Mouse (Mus musculus) heart, postnatal 0 days (tissue): ENCODE results near the gene Sh3d19. TPM values are rescaled to one million over a fixed set of nuclear protein-coding genes. Genes with fewer than 3 reads are reported as not detected.
A peak's percentile ranks its signal among the peaks of the same experiment; 100 is the strongest.

ENCODE experiments used
- ATAC-seq: fragments of 200-750 bp; cut with Nextera tagmentation; 2 replicates; pipeline ENCODE4 v1.8.0; 2017; ENCODE audit warnings: low read depth, moderate number of reproducible peaks, moderate library complexity; ENCODE audit not compliant: insufficient read depth
- DNase-seq: peaks from one replicate; pipeline ENCODE4 v3.0.0-alpha.2; 2016; ENCODE audit warnings: low spot score
- H3K27ac ChIP-seq: fragments of 300-500 bp; sonication (generic); 2 replicates; pipeline ENCODE4 v1.5.1; 2014; ENCODE audit warnings: low read depth, mild to moderate bottlenecking
- H3K27me3 ChIP-seq: fragments of 300-500 bp; sonication (generic); 2 replicates; pipeline ENCODE4 v1.6.1; 2014; ENCODE audit warnings: low read length, mixed read lengths; ENCODE audit not compliant: control insufficient read depth, insufficient read depth
- H3K36me3 ChIP-seq: fragments of 300-500 bp; sonication (generic); replicated peaks from 2 replicates; pipeline ENCODE4 v1.6.1; 2014; ENCODE audit warnings: low read length, mixed read lengths; ENCODE audit not compliant: control insufficient read depth, insufficient read depth
- H3K4me1 ChIP-seq: fragments of 300-500 bp; sonication (generic); 2 replicates; pipeline ENCODE4 v1.6.1; 2014; ENCODE audit warnings: antibody characterized with exemption; ENCODE audit not compliant: control insufficient read depth, insufficient read depth
- H3K4me2 ChIP-seq: fragments of 300-500 bp; sonication (generic); 2 replicates; pipeline ENCODE4 v1.6.1; 2014; ENCODE audit warnings: low read depth, mild to moderate bottlenecking, low read length, moderate library complexity
- H3K4me3 ChIP-seq: fragments of 300-500 bp; sonication (generic); 2 replicates; pipeline ENCODE4 v1.5.1; 2014; ENCODE audit warnings: low read depth, low read length
- H3K9ac ChIP-seq: fragments of 300-500 bp; sonication (generic); replicated peaks from 2 replicates; pipeline ENCODE4 v1.6.1; 2014; ENCODE audit warnings: low read depth, low read length, mixed read lengths
- H3K9me3 ChIP-seq: fragments of 300-500 bp; sonication (generic); replicated peaks from 2 replicates; pipeline ENCODE4 v1.6.1; 2016; ENCODE audit warnings: low read length; ENCODE audit not compliant: control insufficient read depth
- CTCF ChIP-seq: IDR thresholded peaks from 2 replicates; pipeline ENCODE4 v1.5.1; 2016; ENCODE audit warnings: antibody characterized with exemption, control low read depth, low read depth
- EP300 ChIP-seq: IDR thresholded peaks from 2 replicates; pipeline ENCODE4 v1.6.1; 2016; ENCODE audit warnings: antibody characterized with exemption, low read depth
- WGBS: fragments of 180-500 bp; shearing (Covaris S2); extraction: QIAGEN DNeasy Blood & Tissue Kit; methylation state at CpG from one replicate; pipeline ENCODE4 v1.1.7; 2014; 5-methylcytosine and 5-hydroxymethylcytosine counted together
- polyA plus RNA-seq: library from polyadenylated mRNA; unstranded; fragments of >200 nt; fragmentation: Nextera tagmentation; extraction: Ambion mirVana; gene quantifications from 2 replicates; pipeline ENCODE4 v1.2.1, GENCODE M21; 2015
- total RNA-seq: library from RNA; depleted of rRNA; stranded (reverse); fragments of >200 nt; gene quantifications from 2 replicates; pipeline ENCODE4 v1.2.3, GENCODE M21; 2014; ENCODE audit warnings: low replicate concordance

The Sh3d19 gene
- total and polyA plus RNA-seq, 2 experiments from 2014 or later, result 7.4 to 52.6 TPM

DNA sequence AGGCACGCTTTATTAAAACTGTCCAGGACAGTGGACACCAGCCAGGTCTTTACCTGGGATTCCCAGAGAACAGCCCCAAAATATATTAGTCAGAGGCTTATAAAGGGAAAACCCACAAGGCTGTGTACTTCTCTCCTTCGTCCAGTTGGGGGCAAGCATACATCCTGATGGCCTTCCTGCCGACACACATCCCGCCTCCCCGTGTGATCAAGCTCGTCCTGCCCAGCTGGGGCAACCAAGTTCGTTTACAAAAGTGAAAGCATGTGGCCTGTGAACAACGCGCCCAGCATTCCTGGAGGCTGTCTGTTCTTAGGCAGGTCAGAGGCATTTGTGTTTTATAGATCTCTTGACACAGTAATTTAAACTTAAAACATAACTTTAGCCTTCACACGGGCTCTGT, 139.2 kb downstream of the Sh3d19 start:
- DNase-seq (peak; percentile 89), ATAC-seq (peak; percentile 91)
- H3K27ac ChIP-seq, result peak overlapping the region; percentile 22; the same call in 1 of the 2 replicates
- no peaks in the 10 kb centered on the region for H3K4me1 ChIP-seq
- TF ChIP-seq CTCF, result peak; percentile 56
- no peak for TF ChIP-seq EP300
- no peaks in the 10 kb centered on the region for H3K9me3 ChIP-seq
- H3K36me3 ChIP-seq, result no peaks in the 10 kb centered on the region
- H3K9ac ChIP-seq, result peak overlapping the region; percentile 34; the same call in 1 of the 2 replicates
- H3K4me3 ChIP-seq, result peak overlapping the region; percentile 23
- WGBS, result 15% methylated on average over 10 of the region's 10 CpGs
- H3K27me3 ChIP-seq, result no peaks in the 10 kb centered on the region
- H3K4me2 ChIP-seq, result peak overlapping the region; percentile 46

- Histone ChIP-seq H3K4me3 (no peak overlapping the region), H3K4me1 (no peaks in the 10 kb centered on the region), H3K36me3 (peaks cover 5% of the 10 kb centered on the region; the same call in 1 of the 2 replicates), H3K4me2 (no peak overlapping the region), H3K27me3 (no peaks in the 10 kb centered on the region), H3K27ac (no peak overlapping the region), H3K9ac (no peak overlapping the region), H3K9me3 (no peaks in the 10 kb centered on the region; the same call in 1 of the 2 replicates)
- 80% methylated on average over 7 of the region's 7 CpGs for WGBS
- ATAC-seq, result no peak
- no peak for DNase-seq
- no peak for TF ChIP-seq CTCF
Measured at GRCm38 (mm10) chr3:86112766-86113165, 141.9 kb downstream of the Sh3d19 start.

- Histone ChIP-seq H3K27me3 (no peaks in the 10 kb centered on the region), H3K27ac (peak overlapping the region; percentile 43; the same call in 1 of the 2 replicates), H3K9ac (no peak overlapping the region), H3K36me3 (peaks cover 5% of the 10 kb centered on the region; the same call in 1 of the 2 replicates), H3K4me2 (peak overlapping the region; percentile 18; the same call in 1 of the 2 replicates), H3K9me3 (no peaks in the 10 kb centered on the region; the same call in 1 of the 2 replicates), H3K4me1 (no peaks in the 10 kb centered on the region), H3K4me3 (no peak overlapping the region)
- 56% methylated on average over 12 of the region's 12 CpGs for WGBS
- ATAC-seq (peak; percentile 30; the same call in 1 of the 2 replicates), DNase-seq (peak; percentile 25)
- TF ChIP-seq EP300 (no peak), CTCF (no peak)
Measured at GRCm38 (mm10) chr3:86114659-86115338, 143.9 kb downstream of the Sh3d19 start.

DNA sequence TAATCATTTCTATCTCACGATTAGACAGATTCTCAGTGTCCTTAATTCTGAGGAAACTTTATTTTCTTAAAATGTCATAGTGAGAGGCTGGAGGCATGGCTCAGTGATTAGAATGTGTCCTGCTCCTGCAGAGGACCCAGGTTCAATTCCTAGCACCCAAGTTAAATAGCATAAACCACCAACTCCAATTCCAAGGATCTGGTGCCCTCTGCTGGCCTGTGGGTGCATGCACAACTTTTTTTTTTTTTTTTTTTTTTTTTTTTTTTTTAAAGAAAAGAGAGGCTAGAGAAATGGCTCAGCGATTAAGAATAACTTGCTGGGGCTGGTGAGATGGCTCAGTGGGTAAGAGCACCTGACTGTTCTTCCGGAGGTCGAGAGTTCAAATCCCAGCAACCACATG, 146.0 kb downstream of the Sh3d19 start:
- Histone ChIP-seq H3K36me3 (peaks cover 16% of the 10 kb centered on the region), H3K9me3 (no peaks in the 10 kb centered on the region; the same call in 1 of the 2 replicates), H3K9ac (no peak overlapping the region), H3K4me1 (no peaks in the 10 kb centered on the region), H3K4me2 (no peak overlapping the region), H3K4me3 (no peak overlapping the region), H3K27ac (no peak overlapping the region), H3K27me3 (no peaks in the 10 kb centered on the region)
- 82% methylated on average over 4 of the region's 4 CpGs for WGBS
- DNase-seq, result no peak
- no peak for ATAC-seq
- TF ChIP-seq EP300, result no peak
- TF ChIP-seq CTCF, result peak; percentile 20; the same call in 1 of the 2 replicates

DNA sequence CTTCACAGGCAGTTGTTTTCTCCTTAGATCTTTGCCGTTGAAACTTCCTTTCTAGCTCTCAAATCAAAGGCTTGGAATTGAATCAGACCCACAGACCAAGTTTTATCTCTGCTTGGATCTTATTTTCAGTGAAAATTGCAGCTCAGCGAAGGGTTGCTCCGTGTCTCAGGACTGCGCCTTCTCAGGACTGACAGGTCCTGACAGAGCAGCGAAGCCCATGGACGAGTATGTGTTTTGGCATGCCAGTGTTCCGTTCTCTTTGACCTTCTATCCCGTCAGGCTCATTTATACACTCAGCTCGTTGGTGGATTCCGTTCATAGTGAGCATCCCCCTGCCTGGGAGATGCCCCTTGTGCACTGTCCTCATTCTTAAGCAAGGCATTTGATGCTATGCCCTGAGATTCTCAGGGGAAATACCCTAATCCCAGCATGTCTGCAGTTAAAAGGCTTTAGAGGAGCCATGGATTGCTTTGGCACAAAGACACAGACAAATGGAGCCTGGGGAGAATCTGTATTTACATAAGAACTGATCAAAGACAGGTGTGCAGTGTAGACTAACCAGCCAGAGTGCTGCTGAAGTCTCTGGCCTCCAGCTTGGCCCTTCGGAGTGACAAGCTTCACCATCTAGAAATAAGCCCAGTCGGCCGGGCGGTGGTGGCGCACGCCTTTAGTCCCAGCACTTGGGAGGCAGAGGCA, 148.5 kb downstream of the Sh3d19 start:
- ATAC-seq, result no peak
- Histone ChIP-seq H3K27me3 (no peaks in the 10 kb centered on the region), H3K4me1 (no peaks in the 10 kb centered on the region), H3K9ac (no peak overlapping the region), H3K9me3 (no peaks in the 10 kb centered on the region; the same call in 1 of the 2 replicates), H3K4me2 (no peak overlapping the region), H3K4me3 (no peak overlapping the region), H3K27ac (no peak overlapping the region), H3K36me3 (peaks cover 21% of the 10 kb centered on the region)
- DNase-seq, result no peak
- WGBS, result 63% methylated on average over 16 of the region's 16 CpGs
- no peak for TF ChIP-seq EP300
